Mouse (Mus musculus) lung, adult 2 months (tissue): ENCODE data around the gene Dusp13.

Experiments used
- CTCF ChIP-seq: fragments of 200-500 bp; IDR thresholded peaks from 2 replicates; pipeline ENCODE4 v1.5.1; 2011; ENCODE audit warnings: mild to moderate bottlenecking, low read length, control low read depth; ENCODE audit not compliant: insufficient read depth
- POLR2A ChIP-seq: fragments of 200-500 bp; IDR thresholded peaks from 2 replicates; pipeline ENCODE4 v1.6.1; 2011; ENCODE audit warnings: low read depth, mild to moderate bottlenecking, control low read depth, low read length, borderline replicate concordance; ENCODE audit errors: extremely low read depth

- TF ChIP-seq CTCF (no peak), POLR2A (no peak)
Observed at GRCm38 (mm10) chr14:21786500-21786899, 35.5 kb upstream of the Dusp13 start.
